Mouse (Mus musculus) hindbrain, postnatal 0 days (tissue): ENCODE results near the gene Fbxw5. TPM values are rescaled to one million over a fixed set of nuclear protein-coding genes. Genes with fewer than 3 reads are reported as not detected.
A peak's percentile ranks its signal among the peaks of the same experiment; 100 is the strongest.
"Not testable (repeated sequence)": the region's sequence is repeated elsewhere in the genome, so short reads cannot be mapped to it uniquely, and the experiment has no call there.

Experiments
- ATAC-seq: fragments of 200-750 bp; cut with Nextera tagmentation; 2 replicates; pipeline ENCODE4 v1.8.0; 2017; ENCODE audit warnings: mild to moderate bottlenecking, moderate TSS enrichment, moderate library complexity
- DNase-seq: peaks from one replicate; pipeline ENCODE4 v3.0.0-alpha.2; 2015; ENCODE audit warnings: low spot score
- H3K27ac ChIP-seq: fragments of 300-500 bp; sonication (generic); 2 replicates; pipeline ENCODE4 v1.5.1; 2014; ENCODE audit warnings: mild to moderate bottlenecking
- H3K27me3 ChIP-seq: fragments of 300-500 bp; sonication (generic); 2 replicates; pipeline ENCODE4 v1.6.1; 2014; ENCODE audit warnings: low read length, mixed read lengths; ENCODE audit not compliant: insufficient read depth
- H3K36me3 ChIP-seq: fragments of 300-500 bp; sonication (generic); 2 replicates; pipeline ENCODE4 v1.6.1; 2014; ENCODE audit warnings: low read length, mixed read lengths; ENCODE audit not compliant: insufficient read depth
- H3K4me1 ChIP-seq: fragments of 300-500 bp; sonication (generic); 2 replicates; pipeline ENCODE4 v1.6.1; 2014; ENCODE audit warnings: antibody characterized with exemption, low read length, mixed read lengths; ENCODE audit not compliant: insufficient read depth
- H3K4me2 ChIP-seq: fragments of 300-500 bp; sonication (generic); 2 replicates; pipeline ENCODE4 v1.6.1; 2014; ENCODE audit warnings: low read depth, mild to moderate bottlenecking, low read length, moderate library complexity, mixed read lengths
- H3K4me3 ChIP-seq: fragments of 300-500 bp; sonication (generic); 2 replicates; pipeline ENCODE4 v1.5.1; 2014; ENCODE audit warnings: low read length
- H3K9ac ChIP-seq: fragments of 300-500 bp; sonication (generic); replicated peaks from 2 replicates; pipeline ENCODE4 v1.6.1; 2014; ENCODE audit warnings: mild to moderate bottlenecking, low read length, moderate library complexity, mixed read lengths
- H3K9me3 ChIP-seq: fragments of 300-500 bp; sonication (generic); 2 replicates; pipeline ENCODE4 v1.6.1; 2016; ENCODE audit warnings: low read length, mixed read lengths
- CTCF ChIP-seq: IDR thresholded peaks from 2 replicates; pipeline ENCODE4 v1.5.1; 2016; ENCODE audit warnings: antibody characterized with exemption, control low read depth, low read depth
- WGBS: fragments of 180-500 bp; shearing (Covaris S2); extraction: QIAGEN DNeasy Blood & Tissue Kit; methylation state at CpG from one replicate; pipeline ENCODE4 v1.1.7; 2014; 5-methylcytosine and 5-hydroxymethylcytosine counted together
- polyA plus RNA-seq: library from polyadenylated mRNA; unstranded; fragments of >200 nt; fragmentation: Nextera tagmentation; extraction: Ambion mirVana; gene quantifications from 2 replicates; pipeline ENCODE4 v1.2.1, GENCODE M21; 2015
- total RNA-seq: library from RNA; depleted of rRNA; stranded (reverse); fragments of >200 nt; gene quantifications from 2 replicates; pipeline ENCODE4 v1.2.3, GENCODE M21; 2014; rRNA removed

The Fbxw5 gene
- total and polyA plus RNA-seq, 2 experiments from 2014 or later: 102 to 140 TPM

DNA sequence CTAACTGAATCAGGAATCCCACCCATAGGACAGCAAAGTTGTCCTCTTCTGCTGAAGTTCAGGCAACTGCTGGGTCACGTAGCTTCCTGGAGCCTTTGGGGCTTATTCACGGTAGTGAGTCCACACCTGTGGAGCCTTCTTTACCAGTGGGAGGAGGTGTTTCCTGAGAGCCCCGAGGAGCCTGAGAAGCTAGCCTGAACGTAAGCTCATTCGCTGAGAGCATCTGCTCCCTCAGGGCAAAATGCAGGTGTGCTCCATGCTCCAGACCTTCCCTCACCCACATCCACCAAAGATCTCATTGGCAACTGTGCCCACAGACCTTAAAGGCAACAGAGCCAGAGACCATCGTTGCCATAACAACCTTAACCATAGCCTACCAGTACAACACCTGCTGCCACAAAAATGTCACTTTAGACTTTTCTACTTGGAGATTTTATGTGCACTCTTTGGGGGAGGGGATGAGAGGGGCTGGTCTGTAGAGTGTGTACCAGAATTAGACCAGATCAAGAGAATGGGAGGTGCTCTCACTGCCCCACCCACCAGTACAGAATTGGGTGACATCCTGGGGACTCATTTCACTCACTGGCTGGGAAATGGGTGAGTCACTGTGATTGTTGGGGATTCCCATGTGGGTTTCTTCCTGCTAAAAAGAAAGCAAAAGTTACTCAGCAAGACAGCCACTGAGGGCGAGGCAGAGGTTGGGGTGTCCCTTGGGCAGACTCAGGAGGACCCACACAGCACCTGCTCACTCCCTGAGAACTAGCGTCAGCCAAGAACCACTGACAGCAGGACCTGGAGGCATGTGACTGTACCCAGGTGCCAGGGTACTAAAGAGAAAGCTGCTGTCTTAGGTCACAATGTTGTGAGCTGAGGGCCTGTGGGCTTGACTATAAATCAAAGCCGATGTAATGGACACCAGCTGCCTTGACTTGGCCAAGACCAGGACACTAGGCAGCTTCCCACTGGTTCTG, 48.8 kb downstream of the Fbxw5 start:
- no peak overlapping the region for H3K4me3 ChIP-seq
- H3K9me3 ChIP-seq: no peaks in the 10 kb centered on the region
- H3K27ac ChIP-seq: no peak overlapping the region
- H3K27me3 ChIP-seq: no peaks in the 10 kb centered on the region
- H3K9ac ChIP-seq: no peak overlapping the region
- no peak for DNase-seq
- H3K4me2 ChIP-seq: no peak overlapping the region
- no peaks in the 10 kb centered on the region for H3K36me3 ChIP-seq
- ATAC-seq: no peak
- 73% methylated on average over 9 of the region's 9 CpGs for WGBS
- TF ChIP-seq CTCF: no peak
- no peaks in the 10 kb centered on the region for H3K4me1 ChIP-seq

GRCm38 (mm10) chr2:25551186-25551585, 50.6 kb downstream of the Fbxw5 start:
- WGBS: 30% methylated on average over 5 of the region's 5 CpGs
- Histone ChIP-seq H3K9ac (no peak overlapping the region), H3K36me3 (no peaks in the 10 kb centered on the region), H3K4me3 (no peak overlapping the region), H3K4me2 (no peak overlapping the region), H3K27me3 (no peaks in the 10 kb centered on the region), H3K9me3 (no peaks in the 10 kb centered on the region), H3K27ac (no peak overlapping the region), H3K4me1 (no peaks in the 10 kb centered on the region)
- TF ChIP-seq CTCF: peak; percentile 78
- ATAC-seq (no peak), DNase-seq (peak; percentile 59)

DNA sequence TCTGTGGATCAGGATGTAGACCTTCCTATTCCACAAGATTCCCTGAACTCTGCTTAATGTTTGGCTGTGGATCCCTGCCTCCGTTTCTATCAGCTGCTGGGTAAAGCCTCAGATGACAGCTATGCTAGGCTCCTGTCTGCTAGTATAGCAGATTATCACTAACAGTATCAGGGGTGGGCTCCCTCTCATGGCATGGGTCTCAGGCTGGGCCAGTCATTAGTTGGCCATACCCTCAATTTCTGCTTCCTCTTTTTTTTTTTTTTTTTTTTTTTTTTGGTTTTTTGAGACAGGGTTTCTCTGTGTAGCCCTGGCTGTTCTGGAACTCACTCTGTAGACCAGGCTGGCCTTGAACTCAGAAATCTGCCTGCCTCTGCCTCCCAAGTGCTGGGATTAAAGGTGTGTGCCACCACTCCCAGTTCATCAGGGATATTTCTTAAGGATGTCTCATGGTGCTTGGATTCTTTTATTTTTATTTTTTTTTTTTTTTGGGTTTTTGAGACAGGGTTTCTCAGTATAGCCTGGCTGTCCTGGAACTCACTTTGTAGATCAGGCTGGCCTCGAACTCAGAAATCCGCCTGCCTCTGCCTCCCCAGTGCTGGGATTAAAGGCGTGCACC, 52.7 kb downstream of the Fbxw5 start:
- H3K4me2 ChIP-seq, H3K9ac ChIP-seq, H3K36me3 ChIP-seq, H3K27ac ChIP-seq, H3K27me3 ChIP-seq, H3K4me1 ChIP-seq, DNase-seq, H3K9me3 ChIP-seq, H3K4me3 ChIP-seq, ATAC-seq: not testable (repeated sequence)
- 91% methylated on average over 4 of the region's 4 CpGs for WGBS

Other genes starting within 250 kb of the Fbxw5 start
Only the 30 nearest of the 36 such genes appear.
- gene Lrrc26, start 210.8 kb upstream of the Fbxw5 start, total RNA-seq: 1.0 TPM in 1 of 2 replicates, not detected in the other
- 0.20 and 0.44 TPM in 2 replicates for gene Lrrc26, start 210.8 kb upstream of the Fbxw5 start, polyA plus RNA-seq
- 146 and 156 TPM in 2 replicates for gene Grin1, start 181.6 kb upstream of the Fbxw5 start, total RNA-seq
- gene Grin1, start 181.6 kb upstream of the Fbxw5 start, polyA plus RNA-seq: 69.5 and 75.7 TPM in 2 replicates
- 52.6 and 67.9 TPM in 2 replicates for gene Man1b1, start 168.4 kb upstream of the Fbxw5 start, total RNA-seq
- gene Man1b1, start 168.4 kb upstream of the Fbxw5 start, polyA plus RNA-seq: 46.7 and 49.7 TPM in 2 replicates
- 19.0 and 30.0 TPM in 2 replicates for gene Dpp7, start 144.4 kb upstream of the Fbxw5 start, total RNA-seq
- 24.7 and 27.8 TPM in 2 replicates for gene Dpp7, start 144.4 kb upstream of the Fbxw5 start, polyA plus RNA-seq
- gene Uap1l1, start 135.1 kb upstream of the Fbxw5 start, total RNA-seq: 5.8 and 7.5 TPM in 2 replicates
- gene Uap1l1, start 135.1 kb upstream of the Fbxw5 start, polyA plus RNA-seq: 15.6 and 18.5 TPM in 2 replicates
- 38.1 and 40.2 TPM in 2 replicates for gene Sapcd2, start 128.4 kb upstream of the Fbxw5 start, total RNA-seq
- gene Sapcd2, start 128.4 kb upstream of the Fbxw5 start, polyA plus RNA-seq: 20.2 and 22.0 TPM in 2 replicates
- gene Entpd2, start 104.9 kb upstream of the Fbxw5 start, total RNA-seq: 8.4 and 12.9 TPM in 2 replicates
- gene Entpd2, start 104.9 kb upstream of the Fbxw5 start, polyA plus RNA-seq: 10.8 and 12.3 TPM in 2 replicates
- gene Npdc1, start 101.4 kb upstream of the Fbxw5 start, total RNA-seq: 249 and 289 TPM in 2 replicates
- 416 and 422 TPM in 2 replicates for gene Npdc1, start 101.4 kb upstream of the Fbxw5 start, polyA plus RNA-seq
- 1.0 TPM in 1 of 2 replicates, not detected in the other for gene Fut7, start 77.5 kb upstream of the Fbxw5 start, total RNA-seq
- 0.18 and 0.20 TPM in 2 replicates for gene Fut7, start 77.5 kb upstream of the Fbxw5 start, polyA plus RNA-seq
- 84.6 and 94.9 TPM in 2 replicates for gene Abca2, start 72.0 kb upstream of the Fbxw5 start, total RNA-seq
- gene Abca2, start 72.0 kb upstream of the Fbxw5 start, polyA plus RNA-seq: 10.7 and 12.5 TPM in 2 replicates
- gene Clic3, start 43.9 kb upstream of the Fbxw5 start, total RNA-seq: 0.97 and 3.9 TPM in 2 replicates
- gene Clic3, start 43.9 kb upstream of the Fbxw5 start, polyA plus RNA-seq: 4.1 and 4.8 TPM in 2 replicates
- gene Paxx, start 39.7 kb upstream of the Fbxw5 start, total RNA-seq: 183 and 187 TPM in 2 replicates
- 141 and 145 TPM in 2 replicates for gene Paxx, start 39.7 kb upstream of the Fbxw5 start, polyA plus RNA-seq
- 1,517 and 2,498 TPM in 2 replicates for gene Ptgds, start 30.7 kb upstream of the Fbxw5 start, total RNA-seq
- gene Ptgds, start 30.7 kb upstream of the Fbxw5 start, polyA plus RNA-seq: 2,872 and 3,193 TPM in 2 replicates
- gene Lcn12, start 6.8 kb upstream of the Fbxw5 start, total RNA-seq: not detected in 2 replicates
- gene Lcn12, start 6.8 kb upstream of the Fbxw5 start, polyA plus RNA-seq: not detected in 2 replicates
- gene C8g, start 969 bp downstream of the Fbxw5 start, total RNA-seq: 0.58 and 0.68 TPM in 2 replicates
- gene C8g, start 969 bp downstream of the Fbxw5 start, polyA plus RNA-seq: 6.5 and 8.0 TPM in 2 replicates
- gene Traf2, start 46.2 kb downstream of the Fbxw5 start, total RNA-seq: 10.0 and 11.4 TPM in 2 replicates
- gene Traf2, start 46.2 kb downstream of the Fbxw5 start, polyA plus RNA-seq: 9.2 and 9.3 TPM in 2 replicates
- gene Edf1, start 57.1 kb downstream of the Fbxw5 start, total RNA-seq: 159 and 274 TPM in 2 replicates
- gene Edf1, start 57.1 kb downstream of the Fbxw5 start, polyA plus RNA-seq: 394 and 413 TPM in 2 replicates
- gene Mamdc4, start 74.1 kb downstream of the Fbxw5 start, total RNA-seq: 1.2 and 2.5 TPM in 2 replicates
- 1.2 and 2.0 TPM in 2 replicates for gene Mamdc4, start 74.1 kb downstream of the Fbxw5 start, polyA plus RNA-seq
- gene Phpt1, start 74.5 kb downstream of the Fbxw5 start, total RNA-seq: 35.4 and 48.2 TPM in 2 replicates
- 232 and 242 TPM in 2 replicates for gene Phpt1, start 74.5 kb downstream of the Fbxw5 start, polyA plus RNA-seq
- gene Ajm1, start 81.0 kb downstream of the Fbxw5 start, total RNA-seq: 22.4 and 29.1 TPM in 2 replicates
- 18.8 and 19.8 TPM in 2 replicates for gene Ajm1, start 81.0 kb downstream of the Fbxw5 start, polyA plus RNA-seq
- 71.8 and 74.9 TPM in 2 replicates for gene Rabl6, start 107.8 kb downstream of the Fbxw5 start, total RNA-seq
- gene Rabl6, start 107.8 kb downstream of the Fbxw5 start, polyA plus RNA-seq: 53.0 and 62.4 TPM in 2 replicates
- not detected in 2 replicates for gene Ccdc183, start 116.9 kb downstream of the Fbxw5 start, total RNA-seq
- 0.35 and 0.48 TPM in 2 replicates for gene Ccdc183, start 116.9 kb downstream of the Fbxw5 start, polyA plus RNA-seq
- gene Tmem141, start 121.3 kb downstream of the Fbxw5 start, total RNA-seq: 48.0 and 59.8 TPM in 2 replicates
- 52.0 and 56.9 TPM in 2 replicates for gene Tmem141, start 121.3 kb downstream of the Fbxw5 start, polyA plus RNA-seq
- 2.2 and 2.7 TPM in 2 replicates for gene Fcna, start 127.3 kb downstream of the Fbxw5 start, total RNA-seq
- 3.7 and 4.3 TPM in 2 replicates for gene Fcna, start 127.3 kb downstream of the Fbxw5 start, polyA plus RNA-seq
- gene Lcn8, start 152.4 kb downstream of the Fbxw5 start, total RNA-seq: not detected in 2 replicates
- gene Lcn8, start 152.4 kb downstream of the Fbxw5 start, polyA plus RNA-seq: not detected in 2 replicates
- gene Lcn5, start 157.2 kb downstream of the Fbxw5 start, total RNA-seq: not detected in 2 replicates
- not detected in 2 replicates for gene Lcn5, start 157.2 kb downstream of the Fbxw5 start, polyA plus RNA-seq
- gene Lcn6, start 176.0 kb downstream of the Fbxw5 start, total RNA-seq: not detected in 2 replicates
- not detected in 2 replicates for gene Lcn6, start 176.0 kb downstream of the Fbxw5 start, polyA plus RNA-seq
- gene Lcn10, start 182.0 kb downstream of the Fbxw5 start, total RNA-seq: not detected in 2 replicates
- not detected in 2 replicates for gene Lcn10, start 182.0 kb downstream of the Fbxw5 start, polyA plus RNA-seq
- gene Obp2a, start 199.3 kb downstream of the Fbxw5 start, total RNA-seq: not detected in 2 replicates
- gene Obp2a, start 199.3 kb downstream of the Fbxw5 start, polyA plus RNA-seq: not detected in 2 replicates
- gene Bmyc, start 206.0 kb downstream of the Fbxw5 start, total RNA-seq: 90.3 and 92.6 TPM in 2 replicates
- gene Bmyc, start 206.0 kb downstream of the Fbxw5 start, polyA plus RNA-seq: 206 and 219 TPM in 2 replicates